Mouse (Mus musculus) cerebellum, adult 2 months (tissue): ENCODE results near the gene Cbfa2t2. TPM values are rescaled to one million over a fixed set of nuclear protein-coding genes. Genes with fewer than 3 reads are reported as not detected.

Source experiments
- DNase-seq, 2 experiments: peaks; one replicate each; pipeline ENCODE4 v3.0.0; 2021
- H3K27ac ChIP-seq: fragments of 200-500 bp; 2 replicates; pipeline ENCODE4 v1.5.1; 2012; ENCODE audit warnings: low read length, control low read depth, inconsistent platforms; ENCODE audit not compliant: insufficient read depth
- H3K27me3 ChIP-seq: fragments of 200-500 bp; 2 replicates; pipeline ENCODE4 v1.6.1; 2012; ENCODE audit warnings: inconsistent platforms, mild to moderate bottlenecking, low read length, moderate library complexity; ENCODE audit not compliant: control insufficient read depth, insufficient read depth
- H3K4me1 ChIP-seq: fragments of 200-500 bp; 2 replicates; pipeline ENCODE4 v1.6.1; 2011; ENCODE audit warnings: low read length; ENCODE audit not compliant: control insufficient read depth, insufficient read depth
- H3K4me3 ChIP-seq: fragments of 200-500 bp; replicated peaks from 2 replicates; pipeline ENCODE3; 2011; ENCODE audit warnings: mild to moderate bottlenecking, low read depth, low read length, control low read depth; ENCODE audit not compliant: insufficient read depth
- CTCF ChIP-seq: fragments of 200-500 bp; IDR thresholded peaks from 2 replicates; pipeline ENCODE4 v1.5.1; 2011; ENCODE audit warnings: low read depth, mild to moderate bottlenecking, control low read depth, low read length, moderate library complexity, borderline replicate concordance; ENCODE audit not compliant: insufficient read depth
- POLR2A ChIP-seq: fragments of 200-500 bp; IDR thresholded peaks from 2 replicates; pipeline ENCODE4 v1.6.1; 2011; ENCODE audit warnings: low read length, control low read depth, borderline replicate concordance; ENCODE audit not compliant: insufficient read depth
- WGBS: fragments of 180-500 bp; shearing (Covaris S2); methylation state at CpG from one replicate; pipeline ENCODE4 v1.1.7; 2018; 5-methylcytosine and 5-hydroxymethylcytosine counted together
- polyA plus RNA-seq: library from polyadenylated mRNA; depleted of rRNA; stranded (reverse); fragments of >200 nt; gene quantifications from 2 replicates; pipeline ENCODE4 v1.2.3, GENCODE M21; 2012; rRNA removed

Cbfa2t2 gene
- polyA plus RNA-seq: 29.5 and 31.5 TPM in 2 replicates

- Histone ChIP-seq H3K4me3 (peak within 1 kb of the TSS; percentile 94), H3K4me1 (peaks cover 10% of the 10 kb centered on the region; the same call in 1 of the 2 replicates), H3K27ac (peak within 1 kb of the TSS; percentile 70), H3K27me3 (no peaks in the 10 kb centered on the region)
- peak in 1 of 2 experiments; percentile 68 for DNase-seq
- WGBS: under 1% methylated on average over 67 of the region's 70 CpGs
- no peak for TF ChIP-seq CTCF
- TF ChIP-seq POLR2A: no peak
These were observed at the start of gene Cbfa2t2 for GRCm38 (mm10) chr2:154436458-154437190. Gene Cbfa2t2 (plus strand): TSS chr2:154436481.

GRCm38 (mm10) chr2:154390180-154390964, 45.9 kb upstream of the Cbfa2t2 start:
- Histone ChIP-seq H3K27ac (0 out of 2 replicates have a peak overlapping the region, but pooled peaks have one; percentile 2), H3K4me3 (no peak overlapping the region), H3K27me3 (no peaks in the 10 kb centered on the region), H3K4me1 (peaks cover 3% of the 10 kb centered on the region)
- peak; percentile 44 to 62 for DNase-seq
- WGBS: 33% methylated on average over 11 of the region's 11 CpGs
- TF ChIP-seq POLR2A (no peak), CTCF (no peak)

DNA sequence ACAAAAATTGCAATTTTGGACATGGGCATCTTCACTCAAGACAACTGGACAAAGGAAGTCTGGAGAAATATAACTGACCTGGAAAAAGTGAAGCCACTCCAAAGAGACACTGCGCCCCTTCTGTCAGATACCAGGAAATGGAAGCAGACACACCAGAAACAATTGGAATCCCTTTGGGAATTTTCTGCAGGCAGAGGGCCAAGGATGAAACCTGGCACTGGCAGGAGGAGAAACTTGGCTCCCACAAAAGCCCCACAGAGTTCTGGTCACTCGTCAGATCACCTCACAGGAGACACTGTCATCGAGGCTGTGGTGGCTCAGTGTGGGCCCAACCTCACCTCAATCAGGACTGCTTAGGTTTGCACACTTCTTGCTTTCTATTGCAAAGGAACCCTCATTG, 41.7 kb upstream of the Cbfa2t2 start:
- Histone ChIP-seq H3K4me3 (no peak overlapping the region), H3K4me1 (peaks cover 3% of the 10 kb centered on the region), H3K27me3 (no peaks in the 10 kb centered on the region), H3K27ac (no peak overlapping the region)
- DNase-seq: peak; percentile 59 to 71
- no peak for TF ChIP-seq POLR2A
- no peak for TF ChIP-seq CTCF
- 2% methylated on average over 3 of the region's 3 CpGs for WGBS

GRCm38 (mm10) chr2:154396529-154396928, 39.8 kb upstream of the Cbfa2t2 start:
- Histone ChIP-seq H3K27ac (no peak overlapping the region), H3K4me1 (no peaks in the 10 kb centered on the region; the same call in 1 of the 2 replicates), H3K27me3 (no peaks in the 10 kb centered on the region), H3K4me3 (no peak overlapping the region)
- WGBS: 84% methylated on average over 2 of the region's 2 CpGs
- DNase-seq: no peak
- TF ChIP-seq CTCF (no peak), POLR2A (no peak)

- no peak overlapping the region for H3K27ac ChIP-seq
- no peak for DNase-seq
- 70% methylated on average over 7 of the region's 7 CpGs for WGBS
- no peaks in the 10 kb centered on the region; the same call in 1 of the 2 replicates for H3K4me1 ChIP-seq
- no peaks in the 10 kb centered on the region for H3K27me3 ChIP-seq
- H3K4me3 ChIP-seq: no peak overlapping the region
- no peak for TF ChIP-seq CTCF
- no peak for TF ChIP-seq POLR2A
These were observed 38.0 kb upstream of the Cbfa2t2 start for GRCm38 (mm10) chr2:154398267-154398666.

GRCm38 (mm10) chr2:154399325-154399724, 37.0 kb upstream of the Cbfa2t2 start:
- H3K27ac ChIP-seq: no peak overlapping the region
- no peak overlapping the region for H3K4me3 ChIP-seq
- TF ChIP-seq POLR2A (no peak), CTCF (no peak)
- 48% methylated on average over 2 of the region's 2 CpGs for WGBS
- DNase-seq: peak in 1 of 2 experiments; percentile 50
- no peaks in the 10 kb centered on the region; the same call in 1 of the 2 replicates for H3K4me1 ChIP-seq
- H3K27me3 ChIP-seq: no peaks in the 10 kb centered on the region

DNA sequence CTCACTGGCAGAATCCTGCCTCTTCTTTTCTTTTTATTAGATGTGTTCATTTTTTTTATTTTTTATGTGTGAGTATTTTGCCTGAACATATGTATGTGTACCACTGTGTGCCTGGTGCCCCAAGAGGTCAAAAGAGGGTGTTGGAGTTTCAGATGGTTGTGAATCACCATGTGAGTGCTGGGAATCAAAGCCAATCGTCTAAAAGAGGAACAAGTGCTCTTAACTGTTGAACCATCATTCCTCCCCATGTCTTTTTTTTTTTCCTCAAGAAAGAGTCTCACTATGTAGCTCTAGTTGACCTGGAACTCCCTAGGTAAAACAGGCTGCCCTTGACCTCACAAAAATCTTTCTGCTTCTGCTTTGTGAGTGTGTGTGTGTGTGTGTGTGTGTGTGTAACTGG, 34.3 kb upstream of the Cbfa2t2 start:
- no peak overlapping the region for H3K27ac ChIP-seq
- 62% methylated on average over 1 of the region's 1 CpGs for WGBS
- H3K4me1 ChIP-seq: no peaks in the 10 kb centered on the region
- no peaks in the 10 kb centered on the region for H3K27me3 ChIP-seq
- H3K4me3 ChIP-seq: no peak overlapping the region
- DNase-seq: no peak
- TF ChIP-seq POLR2A: no peak
- no peak for TF ChIP-seq CTCF
